Mouse (Mus musculus) bone marrow macrophage, adult 2 months (primary cell): ENCODE data around the gene Fndc9. TPM values are rescaled to one million over a fixed set of nuclear protein-coding genes. Genes with fewer than 3 reads are reported as not detected.

Experiments used
- H3K27ac ChIP-seq: 2 replicates; pipeline ENCODE4 v1.5.1; 2012; ENCODE audit warnings: low read depth, low read length; ENCODE audit not compliant: insufficient read depth
- H3K4me1 ChIP-seq: 2 replicates; pipeline ENCODE4 v1.6.1; 2012; ENCODE audit warnings: low read length; ENCODE audit not compliant: control insufficient read depth, insufficient read depth
- H3K4me3 ChIP-seq: 2 replicates; pipeline ENCODE4 v1.5.1; 2012; ENCODE audit warnings: mild to moderate bottlenecking, low read length, moderate library complexity; ENCODE audit not compliant: insufficient read depth
- CTCF ChIP-seq: IDR thresholded peaks from 2 replicates; pipeline ENCODE4 v1.5.1; 2012; ENCODE audit warnings: low read depth, mild to moderate bottlenecking, low read length, moderate library complexity
- POLR2A ChIP-seq: IDR thresholded peaks from 2 replicates; pipeline ENCODE4 v1.6.1; 2012; ENCODE audit warnings: mild to moderate bottlenecking, low read depth, low read length, borderline replicate concordance
- polyA plus RNA-seq: library from polyadenylated mRNA; stranded (reverse); fragments of >200 nt; gene quantifications from 2 replicates; pipeline ENCODE4 v1.2.4, GENCODE M21; 2012; ENCODE audit not compliant: missing spikeins, insufficient read depth, insufficient read length

Fndc9 gene
- polyA plus RNA-seq, 1 experiment, result not detected

- Histone ChIP-seq H3K4me1 (peaks cover 14% of the 10 kb centered on the region), H3K4me3 (no peak overlapping the region)
- TF ChIP-seq CTCF (no peak), POLR2A (no peak)
Measured at GRCm38 (mm10) chr11:46288091-46288490, 52.8 kb downstream of the Fndc9 start.

DNA sequence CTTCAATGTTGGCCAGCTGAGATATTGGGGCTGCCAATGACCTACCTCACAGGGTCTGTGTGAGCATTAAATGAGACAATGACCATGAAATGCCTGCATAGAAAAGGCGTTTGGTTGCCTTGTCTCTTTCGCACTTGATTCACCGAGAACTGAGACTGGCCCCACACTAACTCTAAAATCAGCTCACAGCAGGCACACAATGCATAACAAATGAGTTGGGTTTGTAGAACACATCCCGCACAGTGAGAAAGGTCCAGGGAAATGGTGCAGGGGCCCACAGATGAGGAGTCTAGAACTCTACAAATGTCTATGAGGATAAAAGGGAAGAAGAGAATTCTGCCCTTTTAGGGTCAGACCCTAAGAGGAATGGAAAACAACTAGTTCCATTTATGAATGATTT, 53.7 kb downstream of the Fndc9 start:
- TF ChIP-seq CTCF, result no peak
- TF ChIP-seq POLR2A, result no peak
- no peak overlapping the region for H3K4me3 ChIP-seq
- H3K27ac ChIP-seq, result no peak overlapping the region
- peaks cover 10% of the 10 kb centered on the region for H3K4me1 ChIP-seq

More at GRCm38 (mm10) chr11:46288091-46288490, 52.8 kb downstream of the Fndc9 start:
- no peak overlapping the region for H3K27ac ChIP-seq

Other genes with a start within 250 kb of the Fndc9 start
- 46.6 and 58.9 TPM in 2 replicates for gene Gm12166, start 183.2 kb upstream of the Fndc9 start, polyA plus RNA-seq
- 15.6 and 19.0 TPM in 2 replicates for gene Adam19, start 179.5 kb upstream of the Fndc9 start, polyA plus RNA-seq
- not detected in 2 replicates for gene Nipal4, start 69.0 kb upstream of the Fndc9 start, polyA plus RNA-seq
- 10.3 and 11.4 TPM in 2 replicates for gene Cyfip2, start 77.3 kb downstream of the Fndc9 start, polyA plus RNA-seq
- gene Itk, start 154.0 kb downstream of the Fndc9 start, polyA plus RNA-seq, result 0.35 TPM in 1 of 2 replicates, not detected in the other
- gene Fam71b, start 161.0 kb downstream of the Fndc9 start, polyA plus RNA-seq, result not detected in 2 replicates
- 33.4 and 39.9 TPM in 2 replicates for gene Med7, start 201.4 kb downstream of the Fndc9 start, polyA plus RNA-seq
- 22.1 and 27.7 TPM in 2 replicates for gene Havcr2, start 219.4 kb downstream of the Fndc9 start, polyA plus RNA-seq